Mouse (Mus musculus) ES-Bruce4 (cell line): ENCODE measurements around the gene Ifitm1.

Experiments used
- CTCF ChIP-seq: IDR thresholded peaks from one replicate; pipeline ENCODE4 v1.8.1; 2011; ENCODE audit warnings: low read depth, low read length
- EP300 ChIP-seq: IDR thresholded peaks from 2 replicates; pipeline ENCODE4 v1.6.1; 2011; ENCODE audit warnings: low read depth, low read length; ENCODE audit not compliant: insufficient read depth

GRCm38 (mm10) chr7:140997817-140998216 lies 30.8 kb downstream of the Ifitm1 start:
- TF ChIP-seq CTCF (no peak), EP300 (no peak)
